Mouse (Mus musculus): ENCODE data around the gene Cd52. TPM values are rescaled to one million over a fixed set of nuclear protein-coding genes. Genes with fewer than 3 reads are reported as not detected.

Cd52 gene
- polyA plus RNA-seq (2012; rRNA removed): 3.4 and 4.2 TPM in 2 replicates

DNA sequence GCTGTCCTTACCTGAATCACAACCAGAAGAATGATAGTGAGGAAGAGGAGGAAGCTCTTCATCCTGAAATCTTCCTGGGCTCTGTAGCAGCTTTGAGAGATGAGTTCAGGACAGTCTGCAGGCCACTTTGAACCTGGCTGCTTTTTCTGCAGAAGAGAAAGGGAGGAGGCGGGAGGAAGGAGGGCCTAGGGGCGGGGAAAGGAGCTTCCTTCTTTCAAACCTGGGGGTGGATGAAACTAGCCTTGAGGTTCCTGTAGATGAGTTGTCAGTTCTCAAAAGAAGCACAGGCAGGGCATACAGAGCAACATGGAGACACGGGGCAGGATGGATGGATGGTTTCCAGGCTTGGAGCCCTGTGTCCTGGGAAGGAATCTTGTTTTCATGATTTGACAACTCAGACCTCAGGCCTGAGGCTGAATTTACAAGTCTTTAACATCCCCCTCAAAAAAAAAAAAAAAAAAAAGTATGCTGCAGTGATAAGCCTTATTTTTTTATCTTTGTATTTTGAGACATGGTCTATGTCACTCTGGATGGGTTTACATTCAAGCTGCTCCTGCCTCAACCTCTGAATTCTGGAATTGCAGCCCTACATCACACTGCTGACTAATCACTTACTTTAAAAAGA lies at the start of gene Cd52:
Gene Cd52 (minus strand): TSS at position 160 of the 625 bp plus-strand sequence.

DNA sequence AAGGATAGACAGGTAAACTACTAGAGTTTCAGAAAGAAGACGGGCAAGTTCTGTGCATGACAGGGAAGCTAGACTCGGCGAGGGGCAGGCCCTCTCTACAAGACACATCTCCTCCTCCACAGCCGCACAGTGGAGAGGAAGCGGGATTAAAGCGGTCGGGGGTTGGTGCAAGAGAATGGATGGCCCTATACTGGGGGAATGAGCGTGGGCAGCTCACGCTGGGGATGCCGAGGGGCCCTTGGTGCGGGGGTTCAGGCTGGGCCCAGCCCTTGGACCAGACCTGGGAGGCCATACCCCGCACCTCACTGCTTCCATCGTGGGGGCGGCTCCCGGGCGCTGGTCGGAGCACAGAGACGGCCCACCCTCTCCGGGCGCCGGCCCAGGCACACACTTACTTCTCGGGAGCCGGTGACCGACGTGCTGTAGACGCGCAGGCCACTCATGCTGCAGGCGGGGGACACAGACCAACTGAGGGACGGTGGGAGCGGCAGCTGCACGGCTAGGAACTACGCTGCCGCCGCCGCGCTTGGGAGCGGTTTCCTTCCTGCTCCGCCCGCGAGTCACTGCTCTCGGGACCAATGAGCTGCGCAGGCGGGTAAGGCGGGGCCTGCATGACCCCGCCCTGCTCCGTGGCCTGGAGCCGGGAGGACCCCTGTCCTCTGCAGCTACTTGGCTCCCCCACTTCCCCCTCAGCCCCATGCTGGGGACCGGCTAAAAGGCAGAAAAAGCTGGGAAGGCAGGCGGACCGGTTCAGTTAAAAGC lies 33.5 kb upstream of the Cd52 start, which contains the start of gene Sh3bgrl3:
Gene Sh3bgrl3 (minus strand): TSS at position 569 of the 762 bp plus-strand sequence.

DNA sequence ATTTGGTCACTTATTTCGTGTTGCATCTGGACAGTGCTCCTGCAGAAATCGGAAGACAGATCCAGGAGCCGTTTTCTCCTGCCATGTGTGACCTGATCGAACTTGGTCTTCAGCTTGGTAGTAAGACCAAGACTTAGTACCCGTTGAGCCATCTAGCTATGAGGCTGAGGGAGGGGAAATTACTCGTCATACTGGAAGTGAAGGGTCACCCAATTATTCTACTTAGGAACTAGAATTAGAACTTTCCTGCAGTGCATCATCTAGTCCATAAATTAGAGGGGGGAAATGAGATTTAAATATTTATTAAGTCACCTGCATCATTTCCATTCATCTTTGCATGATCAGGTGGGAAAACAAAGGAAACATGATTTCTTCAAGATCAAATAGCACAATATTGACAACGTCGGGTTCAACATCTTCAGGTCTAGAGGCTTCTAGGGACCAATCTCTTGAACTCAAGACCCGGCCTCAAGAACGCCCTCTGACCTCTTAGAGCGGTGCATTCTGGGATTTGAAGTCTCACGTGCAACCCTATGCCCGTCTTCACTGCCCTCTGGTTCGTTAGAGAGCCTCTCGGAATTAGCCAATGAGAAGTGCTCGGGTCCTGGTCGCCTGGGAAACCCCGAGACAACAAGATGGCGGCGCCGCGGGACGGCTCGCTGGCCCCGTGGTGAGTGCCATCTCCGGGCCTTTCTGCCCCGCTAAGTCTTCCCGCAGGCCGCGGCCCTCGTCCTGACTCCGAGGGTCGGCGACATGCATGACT lies 7.3 kb upstream of the Cd52 start, which contains the start of gene Ubxn11:
Gene Ubxn11 (plus strand): TSS at position 592 of the 763 bp plus-strand sequence.

DNA sequence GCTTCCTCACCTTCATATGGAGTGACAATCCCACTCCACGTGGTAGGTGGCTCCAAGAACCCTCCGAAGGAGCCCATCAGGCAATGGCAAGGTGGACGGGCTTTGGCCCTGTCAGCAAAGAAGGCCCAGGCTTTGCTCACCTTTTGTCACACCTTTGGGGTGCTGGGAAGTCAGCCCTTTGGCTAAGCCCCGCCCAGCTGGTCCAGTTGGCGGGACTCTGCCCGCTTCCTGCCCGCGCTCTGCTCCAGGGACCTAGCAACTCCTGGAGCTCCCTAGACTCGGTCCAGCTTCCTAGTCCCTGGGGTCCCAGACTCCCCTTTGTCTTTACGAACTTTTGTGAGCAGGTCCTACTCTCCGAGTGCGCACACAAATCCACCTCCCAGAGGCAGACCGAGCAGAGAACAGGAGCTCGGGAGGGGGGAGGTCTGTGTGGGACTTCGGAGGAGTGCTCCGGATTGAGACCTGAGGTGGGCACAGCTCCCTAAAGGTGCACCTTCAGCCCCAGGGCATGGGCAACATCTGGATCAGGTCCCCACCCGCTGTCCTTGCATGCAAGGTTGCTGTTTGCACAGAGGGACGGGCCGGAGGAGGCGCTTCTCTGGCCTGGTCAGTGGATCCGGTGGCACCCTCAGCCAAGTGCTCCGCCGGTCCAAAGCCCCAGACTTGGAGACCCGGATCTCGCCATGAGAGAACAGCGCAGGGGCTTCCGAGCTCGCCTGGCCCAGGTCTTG lies 34.6 kb downstream of the Cd52 start, which contains the start of gene Crybg2:
Gene Crybg2 (plus strand): TSS at position 681 of the 731 bp plus-strand sequence.

DNA sequence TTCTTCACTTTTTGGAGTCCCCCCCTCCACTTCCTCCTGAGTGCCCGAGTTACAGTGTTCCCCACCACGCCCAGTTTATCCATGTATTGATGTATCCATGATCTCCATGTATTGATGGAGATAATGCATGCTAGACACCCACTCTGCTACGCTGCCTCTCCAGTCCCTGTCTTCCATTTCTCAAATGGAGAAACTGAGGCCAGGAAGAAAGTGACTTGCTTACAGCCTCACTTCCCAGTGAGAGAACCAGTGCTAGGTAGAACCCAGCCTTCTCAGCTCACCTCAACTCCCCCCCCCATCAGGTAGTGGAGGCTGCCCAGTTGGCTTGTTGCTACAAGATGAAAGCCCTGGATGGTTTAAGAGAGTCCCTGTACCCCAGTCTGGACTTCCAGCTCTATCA lies 41.3 kb downstream of the Cd52 start, which contains the start of gene Zfp683:
Gene Zfp683 (plus strand): TSS at position 301 of the 400 bp plus-strand sequence.

Other genes with a start within 250 kb of the Cd52 start
- 15.4 and 21.9 TPM in 2 replicates for gene Rps6ka1, start 207.3 kb downstream of the Cd52 start, polyA plus RNA-seq (2012; rRNA removed)
- gene Hmgn2, start 126.4 kb downstream of the Cd52 start, polyA plus RNA-seq (2012; rRNA removed): 1,322 and 4,119 TPM in 2 replicates
- 36.4 and 43.8 TPM in 2 replicates for gene Dhdds, start 94.2 kb downstream of the Cd52 start, polyA plus RNA-seq (2012; rRNA removed)
- gene Lin28a, start 76.2 kb downstream of the Cd52 start, polyA plus RNA-seq (2012; rRNA removed): 4.5 and 9.5 TPM in 2 replicates
- gene Zfp683, start 41.2 kb downstream of the Cd52 start, polyA plus RNA-seq (2012; rRNA removed): not detected in 2 replicates
- 0.71 and 2.0 TPM in 2 replicates for gene Crybg2, start 34.3 kb downstream of the Cd52 start, polyA plus RNA-seq (2012; rRNA removed)
- gene Ubxn11, start 7.5 kb upstream of the Cd52 start, polyA plus RNA-seq (2012; rRNA removed): 9.2 and 11.2 TPM in 2 replicates
- gene Sh3bgrl3, start 33.7 kb upstream of the Cd52 start, polyA plus RNA-seq (2012; rRNA removed): 164 and 169 TPM in 2 replicates
- 33.3 and 37.3 TPM in 2 replicates for gene Cep85, start 92.0 kb upstream of the Cd52 start, polyA plus RNA-seq (2012; rRNA removed)
- gene Gm7534, start 107.9 kb upstream of the Cd52 start, polyA plus RNA-seq (2012; rRNA removed): 0.10 TPM in 1 of 2 replicates, not detected in the other
- not detected in 2 replicates for gene Catsper4, start 132.3 kb upstream of the Cd52 start, polyA plus RNA-seq (2012; rRNA removed)
- gene Cnksr1, start 143.3 kb upstream of the Cd52 start, polyA plus RNA-seq (2012; rRNA removed): 0.25 and 0.62 TPM in 2 replicates
- 0.08 TPM in 1 of 2 replicates, not detected in the other for gene E130218I03Rik, start 148.6 kb upstream of the Cd52 start, polyA plus RNA-seq (2012; rRNA removed)
- gene Zfp593, start 150.5 kb upstream of the Cd52 start, polyA plus RNA-seq (2012; rRNA removed): 14.1 and 15.2 TPM in 2 replicates
- gene Gm30191, start 151.9 kb upstream of the Cd52 start, polyA plus RNA-seq (2012; rRNA removed): 0.31 TPM in 1 of 2 replicates, not detected in the other
- gene Grrp1, start 159.0 kb upstream of the Cd52 start, polyA plus RNA-seq (2012; rRNA removed): 7.5 and 8.5 TPM in 2 replicates
- gene Pdik1l, start 192.8 kb upstream of the Cd52 start, polyA plus RNA-seq (2012; rRNA removed): 9.3 and 14.4 TPM in 2 replicates
- 1.8 and 3.1 TPM in 2 replicates for gene Trim63, start 220.0 kb upstream of the Cd52 start, polyA plus RNA-seq (2012; rRNA removed)
- 0.07 TPM in 1 of 2 replicates, not detected in the other for gene Slc30a2, start 248.1 kb upstream of the Cd52 start, polyA plus RNA-seq (2012; rRNA removed)